Mouse (Mus musculus) kidney, adult 8-10 months (tissue): ENCODE measurements at regions not wholly inside any gene's neighbourhood (a gene's known extent, or its start where the extent isn't known, plus 50 kb on each side); places are given as distances from the start of the nearest gene placed in this dataset.
"Not testable (repeated sequence)": the region's sequence is repeated elsewhere in the genome, so short reads cannot be mapped to it uniquely, and the experiment has no call there.

Experiments used
- DNase-seq, 2 experiments: peaks; one replicate each; pipeline ENCODE4 v3.0.0; 2022

DNA sequence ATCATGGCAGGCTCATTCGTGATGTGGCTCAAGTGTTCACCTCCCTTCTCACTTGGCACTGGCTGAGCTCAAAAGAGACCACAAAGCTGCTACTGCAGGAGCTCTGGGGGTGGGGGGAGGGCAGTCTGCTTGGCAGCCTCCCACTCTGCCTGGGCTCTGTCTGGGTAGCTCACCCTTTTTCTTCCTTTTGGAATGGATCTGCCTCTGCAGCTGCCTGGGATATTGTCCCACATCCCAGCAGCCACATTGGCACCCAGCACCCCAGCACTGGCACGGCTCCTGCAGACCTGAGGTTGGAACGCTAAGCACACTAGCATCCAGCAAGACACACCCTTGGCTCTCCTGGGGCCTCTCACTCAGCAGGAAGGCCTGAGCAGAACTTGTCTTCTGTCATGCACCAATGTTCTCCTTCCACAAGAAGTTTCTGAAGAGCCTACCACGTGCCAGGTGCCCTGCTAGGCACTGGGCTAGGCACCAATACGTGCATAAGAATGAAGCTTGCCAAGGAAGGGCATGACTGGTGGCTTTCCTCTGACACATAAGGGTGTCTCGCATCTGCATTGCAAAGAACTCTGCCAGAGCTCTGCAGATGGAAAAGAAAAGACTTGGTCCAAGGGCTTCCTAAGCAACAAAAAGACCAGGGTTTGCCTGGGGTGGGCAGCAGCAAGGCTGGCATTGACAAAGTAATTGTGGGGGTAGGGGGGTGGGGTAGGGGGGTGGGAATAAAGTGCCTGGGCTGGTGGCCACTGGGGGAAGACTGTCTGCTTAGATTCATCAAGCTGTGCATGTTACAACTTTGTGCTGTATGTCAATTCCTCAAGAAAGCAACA is 112.1 kb upstream of the Sipa1l1 start:
- DNase-seq: not testable (repeated sequence)

GRCm38 (mm10) chr12:82064986-82065385 is 104.1 kb upstream of the Sipa1l1 start:
- DNase-seq: no peak

DNA sequence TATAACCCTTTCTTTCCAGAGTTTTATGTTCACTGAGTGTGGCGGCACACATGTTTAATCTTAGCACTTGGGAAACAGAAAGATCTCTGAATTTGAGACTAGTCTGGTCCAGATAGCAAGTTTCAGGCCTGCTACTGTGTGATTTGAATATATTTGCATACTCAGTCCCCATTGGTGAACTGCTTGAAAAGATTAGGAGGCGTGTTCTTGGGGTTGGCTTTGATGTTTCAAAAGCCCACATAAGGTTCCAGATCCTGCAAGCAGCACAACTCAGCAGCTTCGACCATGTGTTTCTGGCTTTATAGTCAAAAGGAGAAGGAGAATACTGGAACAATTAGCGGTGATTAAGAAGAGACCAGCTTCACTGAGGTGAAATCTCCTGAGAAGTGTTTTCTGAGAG is 102.3 kb upstream of the Sipa1l1 start:
- no peak for DNase-seq

- no peak for DNase-seq
Observed at GRCm38 (mm10) chr12:82069621-82070020, 99.5 kb upstream of the Sipa1l1 start.

DNA sequence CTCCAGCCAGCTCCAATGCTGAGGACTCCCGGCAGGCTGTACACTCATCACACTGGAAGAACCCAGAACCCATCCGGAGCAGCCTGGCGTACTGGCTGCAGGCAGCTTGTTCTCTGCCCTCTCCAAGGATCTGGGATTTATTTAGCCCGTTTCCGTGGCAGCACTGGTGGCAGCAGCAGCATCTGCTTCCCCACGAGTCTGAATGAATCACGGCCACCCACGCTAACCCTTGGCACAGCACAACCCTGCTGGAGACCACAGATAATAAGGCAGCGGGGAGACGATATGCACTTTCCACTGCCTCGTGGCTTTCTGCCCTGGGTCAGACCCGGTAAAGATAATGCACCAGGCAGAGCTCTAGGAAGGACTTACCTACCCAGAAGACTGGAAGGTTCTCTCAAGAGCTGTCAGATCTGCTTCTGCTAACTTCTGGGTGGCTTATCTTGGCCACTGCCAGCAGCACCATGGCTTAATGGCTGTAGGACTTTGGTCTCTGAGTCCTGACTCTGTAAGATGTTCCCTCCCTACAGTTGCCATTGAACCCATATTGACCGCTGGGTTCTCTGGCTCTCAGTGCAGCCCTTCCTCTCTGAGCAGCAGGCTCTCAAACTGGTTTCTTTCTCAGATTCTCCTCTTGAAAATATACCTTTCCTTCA is 96.2 kb upstream of the Sipa1l1 start:
- no peak for DNase-seq

GRCm38 (mm10) chr12:82075479-82076221 is 93.5 kb upstream of the Sipa1l1 start:
- no peak for DNase-seq

DNA sequence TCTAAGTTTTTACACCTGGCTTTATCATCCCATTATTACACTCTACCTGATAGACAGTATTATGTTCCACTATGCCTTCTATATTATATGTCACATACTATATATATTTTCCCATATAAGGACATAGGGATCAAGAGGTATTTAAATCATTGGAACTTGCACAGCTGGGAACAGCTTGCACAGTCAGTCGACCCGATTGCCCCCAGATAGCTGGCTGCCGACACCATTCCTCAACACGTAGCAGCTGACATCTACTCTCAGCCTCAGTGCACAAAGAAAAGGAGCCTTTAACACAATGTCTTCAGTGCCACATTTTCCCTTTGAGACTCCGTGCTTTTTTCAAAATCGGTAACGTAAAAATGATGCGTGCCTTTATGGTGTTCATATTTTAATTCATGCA is 92.4 kb upstream of the Sipa1l1 start:
- no peak for DNase-seq

DNA sequence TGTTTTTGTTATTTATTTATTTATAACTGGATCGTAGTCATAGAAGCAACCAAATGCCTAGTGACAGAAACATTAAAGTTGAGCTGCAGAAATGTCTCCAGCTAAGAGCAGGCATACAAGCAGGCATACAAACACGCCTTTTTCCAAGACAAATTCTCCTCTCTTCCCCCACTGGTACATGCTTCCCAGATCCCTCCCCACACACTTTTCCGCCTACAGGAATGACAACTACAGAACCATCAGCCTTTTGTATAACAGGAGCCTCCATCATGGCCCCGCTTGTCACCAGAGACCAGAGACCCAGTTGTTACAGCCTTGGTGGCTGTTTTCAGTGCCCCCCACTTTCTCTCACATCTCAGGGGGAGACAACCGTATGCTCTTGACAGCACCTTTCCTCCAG is 91.2 kb upstream of the Sipa1l1 start:
- no peak for DNase-seq

DNA sequence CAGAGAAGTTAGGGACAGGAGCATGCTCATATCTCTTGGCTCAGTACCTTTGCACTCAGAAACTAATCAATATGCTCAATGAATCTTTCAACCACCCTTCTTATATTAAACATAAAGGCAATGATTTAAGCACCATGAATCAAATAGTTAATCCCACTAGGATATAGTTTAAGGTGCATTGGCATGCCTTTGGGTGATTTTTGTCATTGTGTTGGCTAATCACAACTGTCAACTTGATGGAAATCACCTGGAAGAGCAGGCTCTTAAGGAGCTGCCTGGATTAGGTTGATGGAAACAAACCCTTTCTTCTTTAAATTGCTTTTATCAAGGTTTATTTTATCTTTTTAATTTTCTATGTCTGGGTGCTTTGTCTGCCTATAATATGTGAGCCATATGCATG is 90.4 kb upstream of the Sipa1l1 start:
- no peak for DNase-seq

DNA sequence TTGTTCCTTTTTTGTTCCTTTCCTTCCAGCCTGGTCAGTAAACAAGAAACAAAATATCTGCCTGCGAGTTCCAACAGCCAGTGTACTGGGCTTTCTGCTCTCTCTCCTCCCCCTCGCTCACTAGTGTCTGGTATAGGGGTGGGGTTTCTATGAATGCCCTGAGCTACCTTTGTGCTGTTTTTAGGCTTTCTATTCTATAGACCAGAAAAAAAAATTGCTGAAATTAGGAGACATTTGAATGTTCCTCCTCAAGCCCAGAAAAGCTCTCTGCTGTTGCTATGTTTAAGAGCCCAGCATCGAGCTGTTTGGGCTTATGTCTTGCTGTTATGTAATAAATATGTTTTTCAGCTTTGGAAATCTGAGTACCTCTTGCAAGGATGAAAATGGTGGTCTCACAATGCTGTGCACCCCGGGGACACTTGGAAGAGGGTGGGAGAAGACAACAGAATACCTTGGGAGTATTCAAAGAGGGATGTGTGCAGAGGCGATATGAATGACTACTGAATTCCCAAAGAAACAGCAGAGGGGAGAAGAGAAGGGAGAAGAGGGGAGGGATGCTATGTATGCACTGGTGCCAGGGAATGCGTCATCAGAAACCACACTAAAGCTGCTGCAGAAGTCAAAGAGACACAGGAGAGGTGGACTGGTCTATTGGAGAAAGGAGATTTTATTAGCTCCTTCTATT is 88.8 kb upstream of the Sipa1l1 start:
- DNase-seq: no peak

GRCm38 (mm10) chr12:82082596-82082995 is 86.5 kb upstream of the Sipa1l1 start:
- DNase-seq: not testable (repeated sequence)

DNA sequence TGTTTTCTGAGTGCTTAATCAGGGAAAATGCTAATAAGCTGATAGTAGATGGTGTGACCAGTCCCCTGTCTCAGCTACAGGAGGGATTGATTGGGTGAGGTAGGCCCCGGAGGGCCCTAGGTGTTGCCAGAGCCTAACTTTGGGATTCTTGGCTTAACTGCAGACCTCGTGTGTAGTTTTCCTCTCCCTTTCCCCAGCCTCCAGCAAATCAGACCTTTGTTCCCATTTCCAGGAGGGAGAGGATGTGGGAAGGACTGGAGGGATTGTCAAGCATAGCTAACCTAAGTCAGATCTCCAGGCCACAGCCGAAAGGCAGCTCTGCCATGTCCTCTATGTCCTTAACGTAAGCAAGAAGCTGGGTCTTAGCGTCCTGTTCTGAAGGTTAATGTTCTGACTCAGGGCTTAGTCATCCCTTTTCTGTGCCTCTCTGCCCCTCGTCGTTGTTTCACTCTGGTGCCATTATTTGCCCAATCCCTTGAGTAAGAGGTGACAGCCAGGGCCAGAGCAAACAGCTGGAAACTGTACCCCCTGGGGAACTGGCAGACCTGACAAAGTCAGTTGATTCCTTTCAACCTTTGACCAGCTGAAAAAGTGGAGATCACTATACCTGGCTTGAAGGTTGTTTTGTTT is 83.2 kb upstream of the Sipa1l1 start:
- DNase-seq: peak; percentile 40 to 62

- no peak for DNase-seq
Observed at GRCm38 (mm10) chr12:82086441-82086840, 82.7 kb upstream of the Sipa1l1 start.

DNA sequence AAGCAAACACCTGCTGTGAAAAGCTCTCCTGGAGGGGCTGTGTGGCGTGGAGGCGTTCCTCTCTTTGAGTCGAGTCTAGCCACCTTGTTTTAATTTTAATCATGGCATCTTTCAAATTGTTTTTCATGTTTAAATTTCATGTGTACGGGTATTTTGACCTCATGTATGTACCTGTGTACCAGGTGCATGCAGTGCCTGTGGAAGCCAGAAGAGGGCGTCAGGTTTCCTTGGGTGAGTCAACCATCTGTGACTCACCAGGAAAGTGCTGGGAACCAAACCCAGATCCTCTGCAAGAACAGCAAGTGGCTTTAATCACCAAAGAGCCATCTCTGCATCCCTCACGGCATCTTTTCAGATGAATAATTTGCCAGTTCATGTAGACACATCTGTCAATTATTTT is 79.8 kb upstream of the Sipa1l1 start:
- DNase-seq: no peak

DNA sequence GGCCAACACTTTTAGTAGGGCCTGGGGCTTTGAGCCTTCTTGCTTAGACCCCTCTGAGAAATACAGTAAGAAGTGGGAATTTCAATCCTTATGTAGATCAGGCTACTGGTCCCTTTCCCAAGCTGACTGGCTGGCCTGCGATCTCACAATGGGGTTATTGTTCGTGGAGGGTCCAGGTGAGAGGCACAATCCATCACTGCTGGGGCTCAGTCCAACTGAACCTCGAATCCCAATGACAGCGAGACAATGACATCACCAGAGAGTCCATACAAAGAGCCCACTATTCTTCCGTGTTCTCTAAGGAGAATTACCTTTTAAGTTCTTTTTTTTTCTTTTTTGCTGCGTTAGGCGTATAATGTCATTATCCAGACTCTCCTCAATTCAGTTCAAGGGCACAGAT is 75.8 kb upstream of the Sipa1l1 start:
- DNase-seq: no peak

DNA sequence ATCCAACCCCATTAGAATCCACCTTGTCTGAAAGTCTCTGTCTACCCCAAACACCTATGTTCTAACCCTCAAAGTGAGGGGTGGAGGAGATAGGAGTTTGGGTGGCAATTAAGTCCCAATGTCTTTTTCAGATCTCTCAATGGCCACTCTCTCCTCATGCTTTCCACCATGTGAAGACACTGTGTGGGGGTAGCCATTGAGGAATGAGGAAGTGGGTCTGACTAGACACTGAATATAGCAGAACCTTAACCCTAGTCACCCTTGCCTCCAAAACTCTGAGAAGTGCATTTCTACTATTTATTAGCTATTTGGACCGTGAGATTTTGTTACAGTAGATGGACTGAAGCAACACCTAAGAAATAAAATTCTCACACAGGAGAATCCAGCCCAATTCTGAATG is 73.7 kb upstream of the Sipa1l1 start:
- DNase-seq: no peak

DNA sequence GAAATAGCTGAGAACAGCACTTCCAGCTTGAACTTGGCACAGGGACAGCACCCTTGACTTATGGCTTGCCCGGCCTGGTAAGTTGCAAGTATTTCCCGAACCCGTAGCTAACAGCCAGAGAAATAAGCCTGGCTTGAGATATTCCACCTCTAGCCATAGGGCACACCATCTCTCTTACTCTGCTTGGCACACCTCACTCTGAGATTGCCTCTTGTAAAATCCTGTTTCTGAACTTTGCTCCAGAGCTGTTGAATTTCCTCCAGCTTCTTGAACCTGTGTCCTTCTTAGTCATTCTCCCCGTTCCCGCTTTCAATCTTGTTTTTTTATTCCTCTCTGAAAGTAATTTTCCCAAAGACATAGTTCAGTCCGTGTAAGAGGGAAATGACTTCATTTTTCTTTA is 72.0 kb upstream of the Sipa1l1 start:
- peak; percentile 20 to 41 for DNase-seq

DNA sequence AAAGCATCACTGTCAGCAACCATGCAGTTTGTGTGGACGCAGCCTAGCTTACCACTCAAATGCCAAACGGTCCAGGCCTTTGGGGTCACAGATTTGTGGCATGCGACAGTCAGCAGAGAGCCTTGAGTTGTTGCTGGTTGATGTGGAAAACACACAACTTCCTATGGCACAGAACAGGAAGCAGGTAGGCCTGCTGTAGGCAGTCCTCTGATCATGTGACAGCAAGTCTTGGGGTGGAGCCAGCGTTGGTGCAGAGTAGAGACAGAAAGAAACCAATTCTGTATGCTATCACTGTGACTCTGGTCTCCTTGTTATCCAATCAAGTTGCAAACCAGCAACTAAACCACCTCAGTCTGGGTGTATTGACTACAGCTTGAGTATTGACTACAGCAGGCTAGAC is 71.5 kb upstream of the Sipa1l1 start:
- DNase-seq: no peak

GRCm38 (mm10) chr12:82104211-82104610 is 64.9 kb upstream of the Sipa1l1 start:
- no peak for DNase-seq

DNA sequence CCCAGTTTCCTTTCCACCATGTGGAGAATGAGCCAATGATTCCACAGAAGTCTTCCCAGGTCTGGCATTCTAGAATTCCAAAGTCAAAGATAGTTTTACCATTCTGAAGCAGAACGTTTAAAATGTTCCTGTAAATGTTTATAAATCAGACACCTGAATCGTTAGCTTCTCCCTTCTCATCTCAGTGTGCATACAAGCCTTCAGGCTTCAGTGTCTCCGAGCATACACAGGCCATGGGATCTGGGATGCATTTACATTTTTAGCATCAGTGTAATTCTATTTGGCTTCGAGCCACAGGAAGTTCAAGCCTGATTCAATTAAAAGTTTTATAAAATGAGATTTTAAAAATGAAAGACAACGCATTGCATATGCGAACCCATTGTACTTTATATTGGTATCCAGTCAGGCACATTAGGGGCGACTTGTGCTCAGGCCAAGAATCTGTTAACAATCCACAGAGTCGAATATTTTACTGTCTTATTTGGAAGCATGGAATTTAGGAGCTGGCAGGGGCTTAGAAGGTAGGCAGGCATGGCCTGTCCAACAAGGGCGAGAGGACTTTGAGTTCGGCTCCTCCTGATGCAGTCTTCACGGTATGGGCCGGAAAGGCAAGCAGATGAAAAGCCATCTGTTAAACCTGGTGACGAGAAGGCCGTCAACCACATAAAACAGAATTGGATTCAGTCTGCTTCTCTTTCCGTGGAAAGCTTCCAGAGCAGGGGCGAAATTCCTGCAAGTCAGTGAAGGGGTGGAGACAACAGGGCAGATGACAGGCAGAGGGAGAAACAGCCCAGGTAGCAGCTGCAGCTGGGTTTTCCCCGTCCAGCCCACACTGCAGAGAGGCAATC is 63.7 kb upstream of the Sipa1l1 start:
- DNase-seq: peak; percentile 42 to 57

GRCm38 (mm10) chr12:82115766-82116165 is 53.4 kb upstream of the Sipa1l1 start:
- peak in 1 of 2 experiments; percentile 9 for DNase-seq
